Mouse (Mus musculus): Measurements from ENCODE around the gene Lmo3. TPM values are rescaled to one million over a fixed set of nuclear protein-coding genes. Genes with fewer than 3 reads are reported as not detected.

Lmo3 gene
- total RNA-seq (2021) = 100 to 1,000 TPM; 200 to 201 TPM
- long read RNA-seq, experiment 1, transcript Lmo3-206 (4 exons, 1,331 nt) = major isoform, 82 of 109 reads
- long read RNA-seq, experiment 1, transcript Lmo3-202 (5 exons, 1,048 nt) = minor isoform, 8 of 109 reads
- long read RNA-seq, experiment 1, transcript Lmo3-207 (4 exons, 2,425 nt) = minor isoform, 5 of 109 reads
- long read RNA-seq, experiment 1, partial matches to known transcripts = 2 of 109 reads
- long read RNA-seq, experiment 1, other reads (novel, unspliced or antisense) = 12 of 109 reads
- long read RNA-seq, experiment 2, transcript Lmo3-206 (4 exons, 1,331 nt) = major isoform, 154 of 203 reads
- long read RNA-seq, experiment 2, transcript Lmo3-207 (4 exons, 2,425 nt) = minor isoform, 16 of 203 reads
- long read RNA-seq, experiment 2, partial matches to known transcripts = 5 of 203 reads
- long read RNA-seq, experiment 2, other reads (novel, unspliced or antisense) = 26 of 203 reads

GRCm38 (mm10) chr6:138581734-138582505 is at the start of gene Lmo3:
TSS of gene Lmo3 (minus strand) at chr6:138581968.
- no peak for DNase-seq (ENCODE audit: low spot score in 2 of 2)
- no peak for TF ChIP-seq CTCF (conservative IDR thresholded peaks at IDR 0.05)
- Histone ChIP-seq H3K4me3 (peak within 1 kb of the TSS; percentile 13; the same call in 1 of the 2 replicates), H3K27ac (peak within 1 kb of the TSS; percentile 29; the same call in 1 of the 2 replicates)

DNA sequence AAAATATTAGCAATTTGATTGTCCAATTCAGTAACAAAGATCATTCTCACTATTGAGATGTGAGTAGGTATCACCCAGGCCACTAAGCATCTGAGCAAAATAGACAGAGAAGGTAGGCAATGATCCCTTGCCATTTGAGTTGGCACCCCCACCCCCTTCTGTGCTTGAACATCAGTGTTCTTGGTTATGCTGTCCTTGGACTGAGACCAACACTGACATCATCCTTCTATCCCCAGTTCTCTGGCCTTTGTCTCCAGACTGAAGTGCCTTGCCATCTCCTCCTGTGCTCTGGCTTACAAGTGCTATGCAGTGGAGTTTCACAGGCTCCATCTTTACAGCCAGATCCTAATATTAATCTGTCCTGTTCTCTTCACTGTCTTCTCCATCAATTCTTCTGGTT is 39.0 kb upstream of the Lmo3 start:
- H3K27ac ChIP-seq = no peak overlapping the region
- no peak overlapping the region for H3K4me3 ChIP-seq
- no peak for DNase-seq (ENCODE audit: low spot score in 2 of 2)
- TF ChIP-seq CTCF (conservative IDR thresholded peaks at IDR 0.05) = no peak

- no peak for DNase-seq (ENCODE audit: low spot score in 2 of 2)
- no peak for TF ChIP-seq CTCF (conservative IDR thresholded peaks at IDR 0.05)
- H3K4me3 ChIP-seq = no peak overlapping the region
These were observed 36.6 kb upstream of the Lmo3 start for GRCm38 (mm10) chr6:138618396-138618795.

DNA sequence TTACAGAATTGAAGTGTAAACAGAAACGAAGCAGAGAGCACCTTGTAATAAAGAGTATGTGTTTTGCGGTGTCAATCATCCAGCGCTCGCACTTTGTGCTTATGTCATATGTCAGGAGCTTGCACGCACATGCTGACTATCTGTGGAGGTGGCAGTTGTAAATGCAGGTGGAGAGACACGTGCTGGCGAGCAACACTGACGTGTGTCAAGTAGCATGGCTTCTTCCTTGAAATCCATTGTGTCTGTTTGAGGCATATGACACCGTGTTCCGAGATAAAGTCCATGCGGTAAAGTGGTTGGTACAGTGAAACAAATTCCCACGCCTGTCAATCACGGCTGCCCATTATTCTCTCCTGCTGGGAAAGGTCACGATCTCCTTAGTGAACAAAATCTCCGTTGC is 15.2 kb upstream of the Lmo3 start:
- H3K27ac ChIP-seq = no peak overlapping the region
- no peak for DNase-seq (ENCODE audit: low spot score in 2 of 2)
- no peak overlapping the region for H3K4me3 ChIP-seq
- no peak for TF ChIP-seq CTCF (conservative IDR thresholded peaks at IDR 0.05)

More at GRCm38 (mm10) chr6:138618396-138618795, 36.6 kb upstream of the Lmo3 start:
- H3K27ac ChIP-seq = no peak overlapping the region

DNA sequence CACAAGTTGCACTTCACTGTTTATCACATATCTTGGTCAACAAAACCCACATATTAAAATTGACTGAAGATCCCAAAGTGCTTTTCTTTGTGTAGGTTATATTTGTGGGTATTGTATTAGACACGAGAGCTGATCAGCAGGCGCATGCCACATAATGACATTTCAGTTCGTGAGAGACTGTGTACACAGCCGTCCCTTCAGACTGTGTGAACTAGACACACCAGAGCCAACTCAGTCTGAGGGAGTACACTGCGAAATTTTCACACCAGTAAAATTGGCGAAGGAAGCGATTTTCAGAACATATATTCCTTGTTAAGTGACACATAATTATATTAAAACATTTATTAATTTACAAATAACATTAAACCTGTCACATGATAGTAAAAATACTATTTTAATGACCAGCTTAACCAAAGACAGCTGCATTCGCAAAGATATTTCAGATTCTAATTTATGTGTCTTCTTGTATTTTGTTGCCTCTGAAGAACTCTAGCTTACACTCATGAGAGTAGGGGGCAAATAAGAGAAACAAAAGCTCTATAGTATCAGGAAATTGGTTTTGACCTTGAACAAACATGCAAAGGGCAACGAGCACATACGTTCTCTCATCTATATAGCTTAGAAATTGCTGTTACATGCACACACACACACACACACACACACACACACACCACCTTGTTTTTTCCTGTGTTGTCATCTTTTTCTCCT is 14.4 kb upstream of the Lmo3 start:
- H3K27ac ChIP-seq = no peak overlapping the region
- H3K4me3 ChIP-seq = no peak overlapping the region
- no peak for TF ChIP-seq CTCF (conservative IDR thresholded peaks at IDR 0.05)
- no peak for DNase-seq (ENCODE audit: low spot score in 2 of 2)

DNA sequence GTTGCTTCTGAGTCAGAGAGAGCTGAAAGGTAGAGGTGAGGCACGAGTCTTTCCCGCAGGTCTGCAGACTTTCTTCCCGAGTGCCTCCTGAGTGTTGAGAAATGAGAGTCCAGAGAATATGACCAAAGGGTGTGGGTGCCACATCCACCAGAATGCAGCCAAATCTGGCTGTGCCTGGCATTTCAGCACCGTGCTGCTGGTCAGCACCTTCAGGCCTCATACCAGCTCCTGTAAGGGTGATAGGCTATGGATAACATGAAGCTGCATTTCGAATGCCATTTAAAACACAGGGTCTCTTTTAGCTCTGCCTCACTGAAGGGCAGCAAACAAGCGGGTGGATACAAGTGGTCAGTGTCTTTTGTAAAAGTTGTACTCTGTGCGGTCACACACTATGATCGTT is 1.5 kb upstream of the Lmo3 start:
- DNase-seq (ENCODE audit: low spot score in 2 of 2) = no peak
- no peak overlapping the region for H3K27ac ChIP-seq
- no peak overlapping the region for H3K4me3 ChIP-seq
- no peak for TF ChIP-seq CTCF (conservative IDR thresholded peaks at IDR 0.05)

DNA sequence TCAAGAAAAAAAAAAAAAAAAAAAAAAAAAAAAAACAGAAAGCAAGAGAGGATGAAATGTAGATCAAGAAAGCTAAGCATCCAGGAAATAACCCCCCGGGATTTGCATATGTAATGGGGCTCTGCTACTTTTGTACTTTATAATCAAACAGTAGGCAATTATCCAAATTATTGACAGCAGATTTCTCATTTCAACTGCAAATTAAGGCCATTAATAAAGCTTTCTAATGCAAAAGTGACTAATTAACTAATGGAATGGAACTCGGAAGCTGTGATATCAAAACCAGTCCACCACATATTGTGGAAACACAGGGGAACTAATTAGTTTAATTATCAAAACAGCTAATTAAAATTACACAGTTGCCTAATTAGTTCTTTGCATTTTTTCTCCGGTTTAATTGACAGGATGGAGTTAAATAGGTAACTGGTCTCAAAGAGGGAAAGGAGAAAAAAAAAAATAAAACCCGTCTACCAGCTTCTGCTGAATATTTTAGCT is 785 bp upstream of the Lmo3 start:
- H3K27ac ChIP-seq = no peak overlapping the region
- DNase-seq (ENCODE audit: low spot score in 2 of 2) = no peak
- TF ChIP-seq CTCF (conservative IDR thresholded peaks at IDR 0.05) = no peak
- no peak overlapping the region for H3K4me3 ChIP-seq

- peak overlapping the region; percentile 29; the same call in 1 of the 2 replicates for H3K27ac ChIP-seq
- no peak for DNase-seq (ENCODE audit: low spot score in 2 of 2)
- H3K4me3 ChIP-seq = peak overlapping the region; percentile 13; the same call in 1 of the 2 replicates
- TF ChIP-seq CTCF (conservative IDR thresholded peaks at IDR 0.05) = no peak
These were observed 1.2 kb downstream of the Lmo3 start for GRCm38 (mm10) chr6:138580491-138581076.

DNA sequence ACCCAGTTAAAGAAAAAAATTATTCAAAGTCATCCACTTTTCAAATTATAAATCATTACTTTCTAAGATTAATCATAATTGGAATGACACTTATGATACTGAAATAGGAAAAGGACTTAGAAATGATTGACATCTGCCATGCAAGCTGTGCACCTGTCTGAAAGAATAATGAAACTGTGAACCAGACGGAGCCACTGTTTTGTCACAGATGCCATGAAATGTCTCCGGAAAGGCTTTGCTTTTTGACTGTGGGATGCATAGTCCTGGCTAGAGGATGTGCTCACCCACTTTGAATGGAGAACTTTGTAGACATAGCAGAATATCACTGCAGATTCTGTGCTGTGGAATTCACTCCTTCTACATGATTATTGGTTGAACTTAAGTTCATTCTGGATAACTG is 18.4 kb downstream of the Lmo3 start:
- TF ChIP-seq CTCF (conservative IDR thresholded peaks at IDR 0.05) = no peak
- no peak overlapping the region for H3K27ac ChIP-seq
- DNase-seq (ENCODE audit: low spot score in 2 of 2) = peak in 1 of 2 experiments; percentile 15
- no peak overlapping the region for H3K4me3 ChIP-seq

DNA sequence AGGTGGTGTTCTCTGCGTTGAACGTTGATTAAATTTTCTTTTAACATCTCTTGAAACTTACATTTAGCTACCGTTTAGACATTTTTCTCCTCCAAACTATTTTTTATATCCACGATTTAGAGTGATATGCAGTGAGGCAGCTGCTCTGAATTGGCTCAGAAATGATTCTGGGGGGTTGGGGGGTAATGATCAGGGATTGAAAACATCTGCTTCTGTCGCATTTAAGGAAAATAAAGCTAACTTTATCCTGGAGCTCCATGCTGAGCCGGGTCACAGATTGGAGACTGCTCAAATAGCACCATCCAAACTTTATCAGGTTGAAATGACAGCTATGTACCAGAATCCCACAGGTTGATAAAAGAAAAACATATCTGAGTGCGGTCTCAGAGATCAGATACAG is 29.6 kb downstream of the Lmo3 start:
- no peak for DNase-seq (ENCODE audit: low spot score in 2 of 2)
- H3K27ac ChIP-seq = peak overlapping the region; percentile 19; the same call in 1 of the 2 replicates
- H3K4me3 ChIP-seq = no peak overlapping the region
- no peak for TF ChIP-seq CTCF (conservative IDR thresholded peaks at IDR 0.05)

GRCm38 (mm10) chr6:138534879-138535278 is 46.9 kb downstream of the Lmo3 start:
- DNase-seq (ENCODE audit: low spot score in 2 of 2) = no peak
- TF ChIP-seq CTCF (conservative IDR thresholded peaks at IDR 0.05) = no peak
- no peak overlapping the region for H3K27ac ChIP-seq
- no peak overlapping the region for H3K4me3 ChIP-seq

GRCm38 (mm10) chr6:138506642-138507041 is 75.1 kb downstream of the Lmo3 start:
- DNase-seq (ENCODE audit: low spot score in 2 of 2) = no peak
- TF ChIP-seq CTCF (conservative IDR thresholded peaks at IDR 0.05) = no peak

More at GRCm38 (mm10) chr6:138506642-138507041, 75.1 kb downstream of the Lmo3 start:
- no peak overlapping the region for H3K4me3 ChIP-seq
- H3K27ac ChIP-seq = no peak overlapping the region

Measured in layer of hippocampus, adult 2 months (tissue).